Mouse (Mus musculus) adrenal gland, adult 18-20 months (tissue): Measurements from ENCODE around the gene Pqlc3. TPM values are rescaled to one million over a fixed set of nuclear protein-coding genes. Genes with fewer than 3 reads are reported as not detected.
"Not testable (repeated sequence)": the region's sequence is repeated elsewhere in the genome, so short reads cannot be mapped to it uniquely, and the experiment has no call there.

Experiments used
- DNase-seq, 2 experiments: peaks; one replicate each; pipeline ENCODE4 v3.0.0; 2021 to 2022; ENCODE audit warnings: low spot score in 2 of 2
- long read RNA-seq, 2 experiments: library from polyadenylated mRNA; stranded (forward); transcript quantifications; one replicate each; pipeline ENCODE4 v2.0.0; 2021
- total RNA-seq, 2 experiments: library from RNA; stranded (reverse); gene quantifications; 1 replicate in 1 of 2; 2 replicates in 1 of 2; pipeline ENCODE4 v1.2.3; 2021

The Pqlc3 gene
- 10 to 100 TPM; 10.7 to 11.4 TPM for total RNA-seq
- long read RNA-seq, experiment 1, partial matches to known transcripts, result 4 of 9 reads
- long read RNA-seq, experiment 1, other reads (novel, unspliced or antisense), result 0 of 9 reads
- long read RNA-seq, experiment 2, transcript Pqlc3-201 (7 exons, 1,928 nt), result major isoform, 19 of 30 reads
- long read RNA-seq, experiment 2, partial matches to known transcripts, result 7 of 30 reads
- long read RNA-seq, experiment 2, other reads (novel, unspliced or antisense), result 3 of 30 reads

DNA sequence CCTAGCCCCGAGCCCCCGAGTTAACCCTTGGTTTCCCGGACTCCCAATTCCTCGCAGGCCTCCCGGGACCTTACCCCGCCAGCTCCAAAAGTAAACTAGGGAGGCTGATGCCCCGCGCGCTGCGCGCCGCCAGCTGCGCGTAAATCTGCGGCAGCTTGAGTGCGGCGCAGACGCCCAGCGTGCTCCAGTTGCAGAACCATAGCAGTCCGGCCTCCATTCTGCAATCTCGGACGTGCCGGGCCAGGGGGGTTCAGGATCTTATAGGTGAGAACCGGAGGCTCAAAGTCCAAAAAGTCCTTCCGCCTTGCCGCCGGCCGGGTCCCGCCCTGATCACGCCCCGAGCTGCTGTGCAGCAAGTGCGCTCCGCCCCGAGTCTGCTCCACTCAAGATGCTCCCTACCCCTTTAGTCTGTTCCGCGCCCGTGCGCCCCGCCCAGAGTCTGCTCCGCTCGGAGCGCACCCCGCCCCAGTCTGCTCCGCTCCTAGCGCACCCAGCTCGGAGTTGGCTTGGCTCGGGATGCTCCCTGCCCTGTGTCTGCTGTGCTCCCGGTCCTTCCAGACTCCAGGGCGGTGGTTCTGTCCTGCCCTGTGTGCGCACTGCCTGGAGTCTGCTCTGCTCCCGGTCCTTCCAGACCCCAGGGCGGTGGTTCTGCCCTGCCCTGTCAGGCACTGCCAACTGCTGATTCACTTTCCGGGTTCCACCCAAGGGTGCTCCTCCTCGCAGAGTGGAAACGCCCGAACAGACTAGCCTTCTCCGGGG lies at the start of gene Pqlc3:
TSS of gene Pqlc3 (minus strand) at position 670 of the 759 bp plus-strand sequence.
- DNase-seq, result peak; percentile 83 to 86

DNA sequence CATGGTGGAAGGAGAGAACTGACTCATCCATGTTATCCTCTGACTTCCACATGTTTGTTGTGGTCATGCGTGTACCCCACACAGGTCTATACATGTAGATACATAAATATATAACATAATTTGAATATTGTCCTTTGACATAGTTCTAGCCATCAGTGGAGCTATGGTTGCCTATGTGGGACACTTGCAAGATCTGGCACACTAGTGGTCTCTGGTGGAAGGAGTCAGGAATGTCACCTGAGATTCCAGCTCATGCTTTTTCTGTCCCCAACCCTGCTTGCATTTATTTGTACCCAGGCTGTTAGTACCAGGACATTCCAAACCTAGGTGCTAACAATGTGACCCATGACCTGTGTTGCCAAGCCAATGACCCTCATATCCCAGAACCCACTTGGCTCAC lies 49.6 kb upstream of the Pqlc3 start:
- DNase-seq, result no peak

DNA sequence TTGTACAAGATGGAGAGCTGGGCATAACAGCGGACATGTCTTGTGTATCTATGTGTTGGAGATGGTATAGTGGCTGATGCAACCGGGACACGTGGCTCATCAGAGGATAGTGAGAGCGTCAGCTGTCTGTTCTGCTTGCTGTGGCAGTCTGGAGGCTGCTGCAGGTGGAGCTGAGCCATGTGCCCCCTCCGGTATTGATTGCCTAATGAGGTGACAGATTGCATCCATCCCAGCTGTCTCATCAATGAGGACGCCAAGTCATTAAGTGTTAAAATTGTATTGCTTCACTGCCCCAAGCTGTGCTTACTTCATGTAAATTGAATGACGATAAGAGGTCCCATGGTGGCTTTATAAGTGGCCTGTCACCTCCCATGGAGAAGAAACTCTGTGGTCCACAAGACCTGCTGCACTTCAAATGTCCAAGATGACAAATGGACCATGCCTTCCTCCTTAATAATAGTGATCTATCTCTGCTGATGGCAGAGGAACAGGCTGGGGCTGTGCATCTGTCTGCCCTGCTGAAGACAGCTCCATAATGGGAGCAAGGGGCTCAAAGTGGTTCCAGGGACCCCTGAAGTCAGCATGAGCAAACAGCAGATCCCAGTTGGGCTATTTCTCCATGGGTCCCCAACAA lies 48.9 kb upstream of the Pqlc3 start:
- no peak for DNase-seq

DNA sequence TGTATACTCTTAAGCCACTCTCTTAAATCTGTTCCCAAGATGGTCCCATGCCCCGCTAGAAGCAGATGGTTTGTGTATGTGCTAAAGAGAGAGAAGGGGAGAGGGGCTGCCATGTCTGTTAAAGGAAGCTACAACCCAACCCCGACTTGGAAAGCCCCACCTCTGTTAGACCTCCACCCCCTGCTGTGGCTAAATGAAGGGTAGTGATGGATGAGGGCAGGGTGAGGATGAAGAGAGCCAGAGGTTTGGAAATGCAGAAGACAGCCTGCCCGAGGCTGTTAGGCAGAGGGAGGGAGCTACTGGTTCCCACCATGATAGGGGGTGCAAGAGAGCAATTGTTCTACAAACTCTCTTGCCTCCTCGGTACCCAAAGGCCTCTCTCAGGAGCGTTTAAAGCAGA lies 43.1 kb upstream of the Pqlc3 start:
- DNase-seq, result no peak

DNA sequence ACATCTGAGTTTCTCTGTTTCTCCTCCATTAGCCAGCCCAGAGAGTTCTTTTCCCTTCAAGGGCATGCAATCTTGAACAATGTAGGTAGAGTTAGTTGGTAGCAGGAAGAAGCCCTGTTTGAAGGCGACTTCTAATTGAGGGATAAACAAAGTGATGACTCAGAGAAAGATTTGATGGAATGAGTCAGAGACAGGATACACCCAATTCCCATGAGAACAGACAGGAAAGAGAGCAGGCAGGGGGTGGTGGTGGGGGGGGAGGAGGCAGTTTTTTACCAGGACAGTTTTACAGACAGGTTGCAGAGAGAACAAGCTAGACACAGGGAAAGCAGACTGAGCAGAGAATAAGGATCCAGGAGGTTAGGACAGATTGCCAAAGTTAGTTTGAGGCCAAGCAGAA lies 40.4 kb upstream of the Pqlc3 start:
- DNase-seq, result no peak

DNA sequence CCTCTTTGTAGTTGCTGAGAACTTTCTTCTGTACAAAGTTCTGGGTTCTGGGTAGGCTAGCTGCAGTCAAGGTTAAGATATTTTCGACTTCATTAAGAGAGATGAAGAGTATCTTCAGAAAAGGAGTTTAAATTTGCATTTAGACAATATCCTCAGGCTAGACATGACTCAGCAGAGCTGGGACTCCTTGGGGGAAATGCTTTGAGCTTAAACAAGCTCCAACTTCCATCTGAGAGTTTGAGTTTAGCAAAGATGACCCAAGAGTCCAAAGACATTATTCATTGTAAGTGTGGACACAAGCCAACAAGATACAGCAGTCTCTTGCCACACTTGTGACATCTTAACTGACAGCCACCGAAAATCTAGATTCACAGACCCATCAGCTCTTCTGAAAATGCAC lies 39.2 kb upstream of the Pqlc3 start:
- DNase-seq, result no peak

DNA sequence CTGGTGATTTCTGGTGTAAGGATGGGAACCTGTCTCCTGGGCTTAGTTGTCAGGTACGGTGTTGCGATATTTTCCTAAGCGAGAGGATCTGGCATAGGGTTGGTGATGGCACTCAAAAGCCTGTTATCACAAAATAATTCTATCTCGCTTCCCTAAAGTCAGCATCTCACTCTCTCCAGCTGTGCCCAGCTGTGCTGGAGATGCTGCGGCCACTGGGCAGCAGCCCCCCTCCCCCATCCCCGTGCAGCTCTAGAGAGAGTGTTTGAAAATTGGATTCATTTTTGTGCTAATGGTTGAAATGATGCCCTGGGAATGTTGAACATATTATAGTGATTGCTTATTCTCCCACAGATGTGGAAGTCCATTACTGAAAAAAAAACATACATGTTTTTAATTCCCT lies 38.0 kb upstream of the Pqlc3 start:
- no peak for DNase-seq

DNA sequence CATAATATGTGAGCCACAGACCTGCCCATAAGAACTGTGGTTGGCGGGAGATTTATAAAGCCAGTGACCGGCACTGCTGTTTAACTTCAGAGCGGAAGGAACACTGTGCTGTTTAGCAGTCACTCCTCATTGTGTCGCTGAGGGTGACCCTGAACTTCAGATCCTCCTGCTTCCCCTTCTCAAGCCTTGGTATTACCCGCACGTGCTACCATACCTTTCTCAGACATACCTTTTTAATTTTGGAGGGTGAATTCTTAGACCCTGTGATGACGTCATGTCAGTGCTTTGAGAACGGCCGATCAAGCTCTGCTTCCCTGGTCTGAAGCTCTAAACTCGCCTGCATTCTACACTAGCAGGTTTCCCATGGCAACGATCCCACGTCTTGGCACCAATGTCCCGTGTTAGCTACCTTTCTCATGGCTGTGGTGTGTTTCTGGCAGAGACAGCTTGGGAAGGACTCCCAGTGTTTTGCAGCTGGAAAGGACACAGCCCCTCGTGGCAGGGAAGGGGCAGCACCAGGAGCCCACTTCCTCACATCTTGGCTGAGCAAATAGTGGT lies 36.9 kb upstream of the Pqlc3 start:
- no peak for DNase-seq

DNA sequence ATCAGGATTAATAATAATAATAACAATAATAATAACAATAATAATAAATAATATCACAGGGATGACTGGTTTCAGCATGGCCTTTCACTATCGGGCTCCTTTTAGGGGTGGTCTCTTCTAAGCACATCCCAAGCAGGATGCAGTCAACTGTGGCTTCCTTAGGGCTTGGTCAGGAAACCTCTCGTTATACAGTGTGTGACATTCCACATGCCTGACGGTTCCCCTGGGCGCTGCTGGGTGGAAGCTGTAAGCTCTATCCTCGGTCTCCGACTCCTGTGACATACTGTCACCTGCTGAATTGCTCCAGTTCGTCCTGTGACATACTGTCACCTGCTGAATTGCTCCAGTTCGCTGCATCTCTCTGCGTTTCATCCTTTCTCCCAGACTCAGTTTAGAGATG lies 36.3 kb upstream of the Pqlc3 start:
- no peak for DNase-seq

DNA sequence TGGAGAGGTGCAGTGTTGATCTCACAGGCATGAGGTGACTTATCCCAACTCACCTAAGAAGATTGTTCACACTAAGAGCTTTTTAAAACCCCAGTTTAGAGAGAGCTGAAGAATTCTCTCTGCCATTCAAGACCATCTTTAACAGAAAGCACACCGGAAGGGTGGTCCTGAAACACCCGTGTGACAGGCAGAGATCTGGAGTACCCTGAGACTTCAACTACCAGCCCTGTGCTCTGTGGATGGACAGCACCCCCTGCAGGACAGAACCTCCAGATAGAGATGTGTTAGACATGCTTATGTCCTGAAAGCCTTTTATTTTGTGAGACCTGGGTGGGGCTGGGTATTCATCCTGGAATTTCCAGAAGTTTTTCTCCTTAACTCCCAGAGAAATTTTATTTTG lies 34.9 kb upstream of the Pqlc3 start:
- DNase-seq, result peak in 1 of 2 experiments; percentile 14

DNA sequence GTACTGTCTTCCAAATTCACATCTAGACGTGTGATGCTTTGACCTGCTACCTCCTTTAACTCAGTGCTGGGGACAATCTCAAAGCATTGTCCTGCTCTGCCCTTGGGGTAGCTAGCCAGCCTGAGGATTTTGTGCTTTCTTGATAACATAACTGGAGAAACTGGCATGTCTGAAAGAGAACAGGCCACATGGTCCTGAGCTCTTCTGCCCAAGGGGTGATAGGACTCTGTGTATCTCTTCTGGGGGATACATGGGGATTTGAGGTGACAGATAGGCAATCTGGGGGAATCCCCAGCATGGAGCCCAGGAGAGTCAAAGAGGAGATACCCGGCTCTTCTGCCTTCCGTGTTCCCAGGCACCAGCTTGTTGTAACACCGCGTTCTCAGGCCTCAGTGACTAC lies 34.5 kb upstream of the Pqlc3 start:
- no peak for DNase-seq

DNA sequence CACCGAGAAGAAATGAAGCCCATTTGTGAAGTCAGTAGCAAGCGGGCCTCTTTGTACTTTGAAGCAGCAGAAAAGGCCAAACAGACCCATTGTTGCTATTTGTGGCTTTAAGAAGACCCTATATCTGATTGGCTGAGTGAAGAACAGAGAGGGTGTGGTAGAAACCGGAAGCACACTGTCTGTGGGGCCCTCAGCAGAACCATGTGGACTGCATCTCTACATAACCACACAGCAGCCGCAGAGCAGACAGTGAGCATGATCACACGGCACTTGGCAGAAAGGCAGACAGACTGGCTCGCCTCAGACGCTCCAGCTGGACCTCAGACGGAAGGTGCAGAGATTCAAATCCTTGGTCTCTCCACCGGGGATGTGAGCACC lies 33.2 kb upstream of the Pqlc3 start:
- no peak for DNase-seq

DNA sequence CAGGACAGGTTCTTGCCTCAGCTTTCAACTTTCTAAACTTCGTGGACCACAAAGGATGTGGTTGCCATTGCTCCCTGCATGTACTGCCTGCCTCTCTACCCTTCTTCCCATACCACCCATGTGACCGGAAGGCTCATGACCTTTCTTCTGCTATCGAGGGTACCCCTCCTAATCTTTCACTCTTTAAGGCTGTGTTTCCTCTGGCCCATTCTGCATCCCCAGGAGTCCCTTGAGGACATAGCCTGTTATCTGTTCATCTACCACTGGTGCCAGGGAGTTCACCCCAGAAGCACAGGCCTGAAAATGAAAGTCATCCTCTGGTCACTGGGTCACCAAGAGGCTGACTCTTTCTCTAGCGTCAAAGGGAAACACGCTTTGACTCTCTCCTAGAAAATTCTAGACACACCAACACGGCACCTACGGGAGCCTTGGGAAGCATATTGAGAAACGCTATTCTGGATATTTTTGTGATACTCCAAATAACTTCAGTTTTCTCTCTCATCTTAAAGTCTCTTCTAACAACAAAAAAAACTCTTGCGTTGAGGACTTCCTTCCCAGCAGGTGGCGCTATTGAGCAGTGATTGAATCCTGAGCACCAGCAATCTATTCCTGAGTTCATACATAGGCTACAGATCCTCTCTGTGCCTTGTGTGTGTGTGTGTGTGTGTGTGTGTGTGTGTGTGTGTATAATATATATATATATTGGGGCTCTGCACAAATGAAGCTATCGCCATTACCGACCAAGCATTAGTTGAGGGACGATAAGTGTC lies 32.7 kb upstream of the Pqlc3 start:
- peak; percentile 68 to 76 for DNase-seq

DNA sequence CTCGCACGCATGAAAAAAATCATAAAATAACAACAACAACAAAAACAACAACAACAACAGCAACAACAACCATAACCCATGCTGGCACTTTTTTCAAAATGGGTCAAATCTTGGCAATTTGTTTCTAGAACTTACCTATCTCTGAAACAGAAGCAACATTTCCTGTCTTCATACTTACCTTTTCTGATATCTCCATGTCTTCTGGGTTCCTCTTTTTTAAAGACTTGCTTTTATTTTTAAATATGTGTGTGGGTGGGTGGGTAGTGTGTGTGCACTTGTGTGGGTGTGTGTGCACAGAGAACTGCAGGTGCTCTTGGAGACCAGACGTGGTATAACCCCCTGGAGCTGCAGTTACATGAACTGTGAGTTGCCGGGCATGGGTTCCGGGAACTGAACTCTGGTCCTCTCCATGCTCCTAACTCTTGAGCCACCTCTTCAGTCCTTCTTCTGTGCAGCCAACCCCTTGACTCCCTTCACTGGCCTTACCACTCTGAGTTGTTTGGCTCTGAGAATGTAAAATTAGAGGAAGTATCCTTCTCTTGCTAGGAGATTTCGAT lies 24.4 kb upstream of the Pqlc3 start:
- no peak for DNase-seq

DNA sequence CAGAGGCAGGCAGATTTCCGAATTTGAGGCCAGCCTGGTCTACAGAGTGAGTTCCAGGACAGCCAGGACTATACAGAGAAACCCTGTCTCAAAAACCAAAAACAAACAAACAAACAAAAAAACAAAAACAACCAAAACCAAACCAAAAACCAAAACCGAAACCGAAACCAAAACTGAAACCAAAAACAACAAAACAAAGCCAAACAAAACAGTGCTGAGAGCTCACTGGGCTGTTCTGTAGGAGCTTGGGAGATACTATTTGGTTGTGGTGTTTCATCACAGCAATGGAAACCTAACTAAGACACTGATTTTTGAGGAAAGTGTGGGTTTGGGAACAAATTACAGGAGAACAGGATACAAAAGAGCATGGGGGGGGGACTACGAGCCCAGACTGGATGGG lies 21.9 kb upstream of the Pqlc3 start:
- no peak for DNase-seq

DNA sequence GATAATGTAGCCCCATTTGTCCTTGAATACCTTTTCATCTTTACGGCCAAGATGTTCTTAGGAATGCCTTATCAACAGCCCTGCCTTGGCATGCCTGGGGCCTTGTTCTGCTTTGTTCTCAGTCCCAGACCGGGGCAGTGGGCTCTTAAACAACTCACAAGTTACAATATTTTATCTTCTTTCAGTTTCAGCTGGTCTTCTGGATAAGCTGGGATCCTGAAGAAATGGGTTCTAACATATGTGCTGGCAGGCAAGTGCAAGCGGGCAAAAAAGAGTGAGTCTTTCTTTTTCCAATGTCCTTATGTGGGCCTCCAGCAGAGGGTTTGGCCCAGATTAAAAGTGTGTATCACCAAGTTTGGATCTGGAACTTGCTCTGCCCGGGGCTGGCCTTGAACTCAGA lies 20.9 kb upstream of the Pqlc3 start:
- not testable (repeated sequence) for DNase-seq

DNA sequence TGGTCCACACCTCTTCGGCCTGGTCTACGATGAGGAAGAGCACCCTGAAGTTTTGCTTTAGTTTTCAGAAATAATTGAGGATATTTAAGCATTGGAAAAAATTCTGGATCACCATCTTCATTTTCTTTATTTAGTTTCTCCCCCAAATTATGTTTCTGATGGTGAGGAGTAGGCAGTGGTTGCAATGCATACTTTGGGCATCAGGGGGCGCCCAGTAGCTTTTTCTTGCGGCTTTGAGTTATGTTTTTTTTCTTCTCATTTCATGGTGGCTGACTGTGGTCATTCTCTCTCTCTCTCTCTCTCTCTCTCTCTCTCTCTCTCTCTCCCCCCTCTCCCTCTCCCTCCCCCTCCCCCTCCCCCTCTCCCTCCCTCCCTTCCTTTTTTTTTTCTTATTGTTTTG lies 18.3 kb upstream of the Pqlc3 start:
- DNase-seq, result peak; percentile 59 to 73

DNA sequence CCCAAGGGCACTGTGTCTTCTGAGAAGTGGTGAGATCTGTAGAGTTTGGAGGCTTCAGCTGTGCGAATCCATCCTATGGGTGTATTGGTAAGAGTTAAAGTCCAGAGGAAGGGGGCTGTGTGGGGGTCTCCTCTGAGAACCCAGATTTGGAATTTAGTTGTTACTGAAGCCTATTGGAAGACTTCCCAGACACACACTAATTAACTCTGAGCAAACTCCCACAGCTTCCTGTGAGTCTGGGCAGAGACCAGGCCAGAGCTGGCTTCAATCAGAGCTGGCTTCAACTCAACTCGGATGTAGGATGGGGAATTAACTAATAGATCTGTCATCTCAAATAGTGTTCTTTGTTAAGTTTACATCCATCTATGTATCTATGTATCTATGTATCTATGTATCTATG lies 15.5 kb upstream of the Pqlc3 start:
- DNase-seq, result no peak

DNA sequence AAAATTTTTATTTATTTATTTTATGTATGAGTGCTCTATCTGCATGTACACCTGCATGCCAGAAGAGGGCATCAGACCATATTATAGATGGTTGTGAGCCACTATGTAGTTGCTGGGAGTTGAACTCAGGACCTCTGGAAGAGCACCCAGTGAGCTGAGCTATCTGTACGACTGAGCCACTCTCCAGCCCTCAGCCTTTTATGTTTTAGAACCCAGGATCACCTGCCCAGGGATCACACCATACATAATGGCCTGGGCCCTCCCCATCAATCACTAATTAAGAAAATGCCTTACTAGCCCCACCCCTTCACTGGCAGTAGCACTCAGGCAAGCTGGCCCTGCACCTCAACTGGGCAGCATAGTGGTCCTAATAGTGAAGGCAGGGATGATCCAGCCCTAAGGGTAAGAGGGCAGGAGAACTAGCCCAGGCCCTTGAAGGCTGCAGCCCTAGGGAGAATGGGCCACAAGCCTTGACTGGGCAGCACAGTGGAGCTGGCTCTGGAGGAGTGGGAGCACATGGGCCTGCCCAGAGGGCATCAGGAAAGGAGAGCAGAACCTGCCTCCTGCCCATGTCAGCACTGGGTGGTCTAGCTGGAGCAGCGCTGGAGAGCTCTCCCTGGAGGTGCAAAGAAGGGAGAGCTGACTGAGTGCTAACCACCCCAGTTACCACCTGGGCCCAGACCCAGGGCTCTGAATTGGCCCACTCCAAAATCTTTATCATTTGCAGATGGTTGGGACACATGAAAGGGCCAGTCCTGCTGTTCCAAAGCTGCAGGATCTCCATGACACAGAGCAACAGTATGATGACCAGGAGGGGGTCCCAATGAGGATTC lies 12.1 kb upstream of the Pqlc3 start:
- no peak for DNase-seq
